Mouse (Mus musculus): ENCODE measurements around the gene Shisa6. TPM values are rescaled to one million over a fixed set of nuclear protein-coding genes. Genes with fewer than 3 reads are reported as not detected.

The Shisa6 gene
- total RNA-seq (2023): not detected

DNA sequence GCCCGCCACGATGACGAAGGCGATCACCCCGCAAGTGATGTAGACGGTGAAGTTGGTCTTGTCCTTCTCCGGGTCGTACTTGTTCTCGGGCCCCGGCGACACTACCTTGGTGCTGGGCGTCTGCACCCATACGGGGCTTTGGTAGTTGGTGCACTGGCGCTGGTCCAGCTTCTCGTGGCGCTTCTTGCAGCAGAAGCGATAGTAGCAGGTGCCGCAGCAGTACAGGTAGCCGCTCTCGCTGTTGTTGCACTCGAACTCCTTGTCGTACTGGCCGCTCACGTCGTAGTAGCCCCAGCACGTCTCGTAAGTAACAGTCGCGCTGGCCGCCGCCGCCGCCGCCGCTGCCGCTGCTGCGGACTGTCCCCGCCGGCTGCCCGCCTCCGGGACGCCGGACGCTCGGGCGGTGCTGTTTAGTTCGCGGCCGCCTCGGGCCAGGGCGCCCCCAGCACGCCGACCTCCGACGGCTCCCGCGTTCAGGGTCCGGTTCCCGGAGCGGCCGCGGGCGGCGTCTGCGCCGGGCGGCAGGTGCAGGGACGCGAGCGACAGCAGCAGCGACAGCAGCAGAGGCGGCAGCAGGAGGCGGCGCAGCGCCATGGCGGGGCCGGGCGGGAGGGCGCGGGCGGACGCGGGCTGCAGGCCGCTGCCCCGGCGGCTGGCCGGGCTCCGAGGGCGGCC, at the start of gene Shisa6:
Gene Shisa6 (minus strand): TSS at position 594 of the 675 bp plus-strand sequence.

DNA sequence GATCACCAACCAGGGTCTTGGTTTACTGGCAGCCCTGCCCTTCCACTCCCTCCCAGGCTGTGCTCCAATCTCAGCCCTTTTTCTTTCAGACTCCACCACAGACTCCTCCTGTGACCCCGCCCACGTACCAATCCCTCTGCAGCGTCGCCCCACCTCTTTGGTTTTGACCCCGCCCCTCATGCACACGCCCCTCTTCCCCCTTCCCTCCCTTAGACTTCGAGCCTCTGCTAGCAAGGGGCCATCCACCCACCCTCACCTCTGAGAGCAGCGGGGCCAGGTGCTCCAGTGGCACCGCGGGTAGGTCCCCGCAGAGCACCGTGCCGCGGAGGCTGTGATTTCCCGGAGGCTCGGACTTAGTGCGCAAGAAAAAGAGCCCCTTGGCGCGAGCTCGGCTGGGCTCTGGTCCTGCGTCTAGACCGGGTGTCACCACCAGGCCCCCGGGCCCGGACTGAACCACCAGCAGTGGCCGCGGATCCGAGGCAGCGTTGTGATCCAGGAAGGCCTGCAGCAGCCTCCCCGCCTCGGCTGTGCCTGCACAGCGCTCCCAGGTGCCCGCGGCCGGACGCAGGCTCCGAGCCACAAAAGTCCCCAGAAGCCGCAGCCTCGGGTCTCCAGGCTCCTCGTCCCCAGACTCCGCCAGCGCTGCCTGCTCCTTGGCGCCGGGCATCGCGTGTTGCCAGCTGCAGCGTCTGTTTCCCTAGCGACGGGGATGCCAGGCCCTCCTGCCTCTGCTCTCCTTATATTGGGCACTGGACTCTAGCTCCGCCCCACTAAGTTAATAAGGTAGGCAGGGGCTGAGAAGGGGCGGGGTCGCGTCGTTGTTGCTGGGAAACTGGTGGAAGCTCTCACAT, 357.7 kb downstream of the Shisa6 start, which contains the start of gene Dnah9:
Gene Dnah9 (minus strand): TSS at position 751 of the 851 bp plus-strand sequence.

